Mouse (Mus musculus): ENCODE measurements around the gene Xrcc5. TPM values are rescaled to one million over a fixed set of nuclear protein-coding genes. Genes with fewer than 3 reads are reported as not detected.

Gene Xrcc5
- polyA plus RNA-seq, 1 experiment, result 3.7 TPM

GRCm38 (mm10) chr1:72372512-72372911, 65.3 kb downstream of the Xrcc5 start:
- no peaks in the 10 kb centered on the region for H3K36me3 ChIP-seq (ENCODE audit: control insufficient read depth, insufficient read depth, low read length)
- H3K4me3 ChIP-seq (ENCODE audit: control insufficient read depth, low read depth, low read length), result no peak overlapping the region
- H3K27ac ChIP-seq (ENCODE audit: control insufficient read depth, insufficient read depth, low read depth, low read length), result no peak overlapping the region
- H3K27me3 ChIP-seq (ENCODE audit: control insufficient read depth, insufficient read depth, low read length), result no peaks in the 10 kb centered on the region
- no peaks in the 10 kb centered on the region for H3K4me1 ChIP-seq (ENCODE audit: control insufficient read depth, insufficient read depth, low read length)
- no peak for TF ChIP-seq CTCF (IDR thresholded peaks at IDR 0.05; ENCODE audit: control insufficient read depth, insufficient read depth, insufficient replicate concordance, low read depth, low read length)
- no peak for TF ChIP-seq POLR2A (IDR thresholded peaks at IDR 0.05; ENCODE audit: control insufficient read depth, low read depth, low read length)

DNA sequence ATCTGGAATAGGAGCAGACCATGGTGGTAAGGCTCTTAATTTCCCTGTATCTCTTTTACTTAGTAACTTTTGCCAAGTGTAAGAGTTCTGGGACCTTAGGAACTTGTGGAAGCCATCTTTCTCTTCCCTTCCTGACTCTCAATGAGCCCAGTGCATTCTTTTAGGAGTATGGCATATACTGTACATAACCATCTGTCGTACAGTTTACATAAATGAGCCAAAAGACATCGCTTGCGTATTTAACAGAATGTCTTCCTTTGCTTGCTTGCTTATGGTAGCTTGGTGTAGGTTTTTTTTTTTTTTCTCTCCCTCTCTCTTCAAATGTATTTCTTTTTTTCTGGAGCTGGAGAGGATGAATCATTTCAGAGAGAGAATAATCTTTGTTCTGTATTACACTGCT, 65.7 kb downstream of the Xrcc5 start:
- Histone ChIP-seq H3K36me3 (ENCODE audit: control insufficient read depth, insufficient read depth, low read length) (no peaks in the 10 kb centered on the region), H3K4me1 (ENCODE audit: control insufficient read depth, insufficient read depth, low read length) (no peaks in the 10 kb centered on the region)

GRCm38 (mm10) chr1:72373648-72374047, 66.4 kb downstream of the Xrcc5 start:
- H3K4me1 ChIP-seq (ENCODE audit: control insufficient read depth, insufficient read depth, low read length), result no peaks in the 10 kb centered on the region
- no peaks in the 10 kb centered on the region for H3K36me3 ChIP-seq (ENCODE audit: control insufficient read depth, insufficient read depth, low read length)
- TF ChIP-seq POLR2A (IDR thresholded peaks at IDR 0.05; ENCODE audit: control insufficient read depth, low read depth, low read length) (no peak), CTCF (IDR thresholded peaks at IDR 0.05; ENCODE audit: control insufficient read depth, insufficient read depth, insufficient replicate concordance, low read depth, low read length) (no peak)
- H3K27ac ChIP-seq (ENCODE audit: control insufficient read depth, insufficient read depth, low read depth, low read length), result no peak overlapping the region
- H3K27me3 ChIP-seq (ENCODE audit: control insufficient read depth, insufficient read depth, low read length), result no peaks in the 10 kb centered on the region
- no peak overlapping the region for H3K4me3 ChIP-seq (ENCODE audit: control insufficient read depth, low read depth, low read length)

More for the DNA sequence above, 65.7 kb downstream of the Xrcc5 start:
- no peaks in the 10 kb centered on the region for H3K27me3 ChIP-seq (ENCODE audit: control insufficient read depth, insufficient read depth, low read length)
- no peak overlapping the region for H3K4me3 ChIP-seq (ENCODE audit: control insufficient read depth, low read depth, low read length)
- TF ChIP-seq CTCF (IDR thresholded peaks at IDR 0.05; ENCODE audit: control insufficient read depth, insufficient read depth, insufficient replicate concordance, low read depth, low read length) (no peak), POLR2A (IDR thresholded peaks at IDR 0.05; ENCODE audit: control insufficient read depth, low read depth, low read length) (no peak)
- H3K27ac ChIP-seq (ENCODE audit: control insufficient read depth, insufficient read depth, low read depth, low read length), result no peak overlapping the region

DNA sequence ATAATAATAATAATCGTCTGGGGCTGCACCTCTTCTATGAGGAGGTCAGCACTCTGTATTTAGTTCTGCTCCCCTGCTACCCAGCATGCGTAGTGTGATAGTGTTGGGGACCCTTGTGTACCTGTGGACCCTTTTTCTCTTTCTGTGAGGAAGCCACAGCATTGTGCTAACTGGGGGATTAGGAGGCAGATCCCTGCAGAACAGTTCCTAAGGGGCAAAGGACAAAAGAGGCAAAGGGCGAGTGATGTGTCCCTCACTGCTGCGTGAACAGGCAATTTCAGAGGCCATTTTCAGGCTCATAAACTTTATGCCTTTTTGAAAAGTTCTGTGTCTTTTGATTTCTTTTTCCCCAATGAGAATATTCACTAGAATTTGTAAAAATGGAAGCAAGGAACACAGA, 66.8 kb downstream of the Xrcc5 start:
- no peaks in the 10 kb centered on the region for H3K36me3 ChIP-seq (ENCODE audit: control insufficient read depth, insufficient read depth, low read length)
- H3K4me3 ChIP-seq (ENCODE audit: control insufficient read depth, low read depth, low read length), result no peak overlapping the region
- no peaks in the 10 kb centered on the region for H3K4me1 ChIP-seq (ENCODE audit: control insufficient read depth, insufficient read depth, low read length)
- no peaks in the 10 kb centered on the region for H3K27me3 ChIP-seq (ENCODE audit: control insufficient read depth, insufficient read depth, low read length)
- no peak overlapping the region for H3K27ac ChIP-seq (ENCODE audit: control insufficient read depth, insufficient read depth, low read depth, low read length)
- TF ChIP-seq POLR2A (IDR thresholded peaks at IDR 0.05; ENCODE audit: control insufficient read depth, low read depth, low read length), result no peak
- TF ChIP-seq CTCF (IDR thresholded peaks at IDR 0.05; ENCODE audit: control insufficient read depth, insufficient read depth, insufficient replicate concordance, low read depth, low read length), result no peak

DNA sequence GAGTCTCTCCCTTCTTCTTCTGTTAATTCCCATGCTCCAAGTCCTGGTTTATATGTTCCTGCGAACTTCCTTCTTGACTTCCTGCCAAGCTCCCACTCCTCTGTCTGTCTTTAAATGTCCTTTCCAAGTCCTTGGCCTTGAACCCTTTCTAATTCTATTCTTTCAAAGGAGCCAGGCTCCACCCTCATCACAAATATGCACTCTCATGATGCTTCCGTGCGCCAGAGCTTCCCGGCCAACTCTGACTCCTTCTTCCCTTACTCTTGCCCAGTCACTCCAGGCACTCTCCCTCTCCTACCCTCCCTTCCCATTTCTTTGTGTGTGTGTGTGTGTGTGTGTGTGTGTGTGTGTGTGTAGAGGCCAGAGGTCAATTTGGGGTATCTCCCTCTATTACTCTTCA, 70.9 kb downstream of the Xrcc5 start:
- H3K4me3 ChIP-seq (ENCODE audit: control insufficient read depth, low read depth, low read length), result no peak overlapping the region
- H3K36me3 ChIP-seq (ENCODE audit: control insufficient read depth, insufficient read depth, low read length), result no peaks in the 10 kb centered on the region
- no peaks in the 10 kb centered on the region for H3K4me1 ChIP-seq (ENCODE audit: control insufficient read depth, insufficient read depth, low read length)
- TF ChIP-seq CTCF (IDR thresholded peaks at IDR 0.05; ENCODE audit: control insufficient read depth, insufficient read depth, insufficient replicate concordance, low read depth, low read length), result no peak
- no peak for TF ChIP-seq POLR2A (IDR thresholded peaks at IDR 0.05; ENCODE audit: control insufficient read depth, low read depth, low read length)
- H3K27me3 ChIP-seq (ENCODE audit: control insufficient read depth, insufficient read depth, low read length), result no peaks in the 10 kb centered on the region
- H3K27ac ChIP-seq (ENCODE audit: control insufficient read depth, insufficient read depth, low read depth, low read length), result no peak overlapping the region

GRCm38 (mm10) chr1:72379752-72380353, 72.6 kb downstream of the Xrcc5 start:
- no peak overlapping the region for H3K4me3 ChIP-seq (ENCODE audit: control insufficient read depth, low read depth, low read length)
- no peaks in the 10 kb centered on the region for H3K4me1 ChIP-seq (ENCODE audit: control insufficient read depth, insufficient read depth, low read length)
- H3K27me3 ChIP-seq (ENCODE audit: control insufficient read depth, insufficient read depth, low read length), result no peaks in the 10 kb centered on the region
- H3K27ac ChIP-seq (ENCODE audit: control insufficient read depth, insufficient read depth, low read depth, low read length), result no peak overlapping the region
- H3K36me3 ChIP-seq (ENCODE audit: control insufficient read depth, insufficient read depth, low read length), result no peaks in the 10 kb centered on the region
- no peak for TF ChIP-seq CTCF (IDR thresholded peaks at IDR 0.05; ENCODE audit: control insufficient read depth, insufficient read depth, insufficient replicate concordance, low read depth, low read length)
- no peak for TF ChIP-seq POLR2A (IDR thresholded peaks at IDR 0.05; ENCODE audit: control insufficient read depth, low read depth, low read length)

DNA sequence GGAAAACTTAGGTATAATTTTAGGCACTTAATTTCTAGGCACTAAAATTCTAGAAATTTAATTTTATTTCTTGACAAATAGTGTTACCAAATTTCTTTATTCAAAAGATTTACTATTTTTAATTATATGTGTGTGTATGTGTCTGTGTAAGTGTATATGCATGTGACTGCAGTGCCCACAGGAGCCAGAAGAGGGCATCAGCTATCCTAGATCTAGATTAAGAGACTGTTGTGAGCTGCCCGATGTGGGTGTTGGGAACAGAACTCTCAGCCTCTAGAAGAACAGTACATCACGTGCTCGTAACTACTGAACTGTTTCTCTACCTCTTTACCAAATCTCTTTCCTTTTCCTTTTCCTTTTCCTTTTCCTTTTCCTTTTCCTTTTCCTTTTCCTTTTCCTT, 73.3 kb downstream of the Xrcc5 start:
- H3K27me3 ChIP-seq (ENCODE audit: control insufficient read depth, insufficient read depth, low read length), result no peaks in the 10 kb centered on the region
- no peaks in the 10 kb centered on the region for H3K36me3 ChIP-seq (ENCODE audit: control insufficient read depth, insufficient read depth, low read length)
- H3K27ac ChIP-seq (ENCODE audit: control insufficient read depth, insufficient read depth, low read depth, low read length), result no peak overlapping the region
- H3K4me1 ChIP-seq (ENCODE audit: control insufficient read depth, insufficient read depth, low read length), result no peaks in the 10 kb centered on the region
- TF ChIP-seq POLR2A (IDR thresholded peaks at IDR 0.05; ENCODE audit: control insufficient read depth, low read depth, low read length), result no peak
- TF ChIP-seq CTCF (IDR thresholded peaks at IDR 0.05; ENCODE audit: control insufficient read depth, insufficient read depth, insufficient replicate concordance, low read depth, low read length), result no peak
- H3K4me3 ChIP-seq (ENCODE audit: control insufficient read depth, low read depth, low read length), result no peak overlapping the region

DNA sequence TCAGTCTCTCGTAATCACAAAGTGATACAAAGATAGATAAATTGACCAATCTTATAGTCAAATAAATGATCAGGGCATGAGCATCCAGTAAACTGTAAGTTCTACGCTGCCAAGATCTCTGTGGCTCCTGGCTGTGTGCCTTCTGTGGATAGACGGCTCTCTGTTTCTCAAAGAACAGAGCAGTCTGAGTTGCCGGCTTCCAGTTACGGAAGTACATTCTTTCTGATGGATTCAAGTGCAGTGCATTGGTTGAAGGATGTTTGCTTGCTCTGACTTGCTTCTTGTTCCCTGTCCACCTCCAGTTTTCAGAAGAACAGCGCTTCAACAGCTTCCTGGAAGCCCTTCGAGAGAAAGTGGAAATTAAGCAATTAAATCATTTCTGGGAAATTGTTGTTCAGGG, 75.8 kb downstream of the Xrcc5 start:
- Histone ChIP-seq H3K4me3 (ENCODE audit: control insufficient read depth, low read depth, low read length) (no peak overlapping the region), H3K4me1 (ENCODE audit: control insufficient read depth, insufficient read depth, low read length) (no peaks in the 10 kb centered on the region), H3K36me3 (ENCODE audit: control insufficient read depth, insufficient read depth, low read length) (no peaks in the 10 kb centered on the region), H3K27ac (ENCODE audit: control insufficient read depth, insufficient read depth, low read depth, low read length) (no peak overlapping the region), H3K27me3 (ENCODE audit: control insufficient read depth, insufficient read depth, low read length) (no peaks in the 10 kb centered on the region)
- TF ChIP-seq POLR2A (IDR thresholded peaks at IDR 0.05; ENCODE audit: control insufficient read depth, low read depth, low read length) (no peak), CTCF (IDR thresholded peaks at IDR 0.05; ENCODE audit: control insufficient read depth, insufficient read depth, insufficient replicate concordance, low read depth, low read length) (no peak)

Data from testis, adult 2 months (tissue).